Mouse (Mus musculus) olfactory bulb, adult 2 months (tissue): Measurements from ENCODE around the gene BC035947.

Experiments
- CTCF ChIP-seq: fragments of 200-500 bp; IDR thresholded peaks from 2 replicates; pipeline ENCODE4 v1.5.1; 2012; ENCODE audit warnings: low read depth, mild to moderate bottlenecking, low read length, moderate library complexity; ENCODE audit not compliant: insufficient read depth
- POLR2A ChIP-seq: fragments of 200-500 bp; IDR thresholded peaks from 2 replicates; pipeline ENCODE4 v1.6.1; 2012; ENCODE audit warnings: mild to moderate bottlenecking, low read depth, low read length, moderate library complexity; ENCODE audit not compliant: insufficient read depth

- no peak for TF ChIP-seq POLR2A
- no peak for TF ChIP-seq CTCF
Measured at GRCm38 (mm10) chr1:78501036-78501435, 10.9 kb downstream of the BC035947 start.
